Mouse (Mus musculus) limb, embryonic 14.5 days (tissue): ENCODE results near the gene Xpo5. TPM values are rescaled to one million over a fixed set of nuclear protein-coding genes. Genes with fewer than 3 reads are reported as not detected.

Source experiments
- ATAC-seq: fragments of 200-750 bp; cut with Nextera tagmentation; 2 replicates; pipeline ENCODE4 v1.8.0; 2017; ENCODE audit warnings: low read depth, moderate number of reproducible peaks, moderate TSS enrichment; ENCODE audit not compliant: low FRiP score
- DNase-seq: peaks from one replicate; pipeline ENCODE4 v3.0.0-alpha.2; 2015; ENCODE audit warnings: low spot score
- H3K27ac ChIP-seq: fragments of 300-500 bp; sonication (generic); replicated peaks from 2 replicates; pipeline ENCODE4 v1.5.1; 2014; ENCODE audit warnings: low read depth, mild to moderate bottlenecking, low read length, moderate library complexity, mixed read lengths
- H3K27me3 ChIP-seq: fragments of 300-500 bp; sonication (generic); 2 replicates; pipeline ENCODE4 v1.6.1; 2014; ENCODE audit warnings: low read length, mixed read lengths; ENCODE audit not compliant: control insufficient read depth, insufficient read depth
- H3K36me3 ChIP-seq: fragments of 300-500 bp; sonication (generic); 2 replicates; pipeline ENCODE4 v1.6.1; 2014; ENCODE audit warnings: mild to moderate bottlenecking, low read length, moderate library complexity, mixed read lengths; ENCODE audit not compliant: control insufficient read depth, insufficient read depth
- H3K4me1 ChIP-seq: fragments of 300-500 bp; sonication (generic); 2 replicates; pipeline ENCODE4 v1.6.1; 2014; ENCODE audit warnings: antibody characterized with exemption, low read length, mixed read lengths; ENCODE audit not compliant: control insufficient read depth, insufficient read depth
- H3K4me2 ChIP-seq: fragments of 300-500 bp; sonication (generic); replicated peaks from 2 replicates; pipeline ENCODE4 v1.6.1; 2014; ENCODE audit warnings: low read depth, mild to moderate bottlenecking, low read length, moderate library complexity; ENCODE audit not compliant: severe bottlenecking
- H3K4me3 ChIP-seq: fragments of 300-500 bp; sonication (generic); replicated peaks from 2 replicates; pipeline ENCODE4 v1.5.1; 2014; ENCODE audit warnings: low read length
- H3K9ac ChIP-seq: fragments of 300-500 bp; sonication (generic); 2 replicates; pipeline ENCODE4 v1.6.1; 2014; ENCODE audit warnings: mild to moderate bottlenecking, low read depth, low read length, moderate library complexity; ENCODE audit not compliant: severe bottlenecking
- H3K9me3 ChIP-seq: fragments of 300-500 bp; sonication (generic); 2 replicates; pipeline ENCODE4 v1.6.1; 2016; ENCODE audit warnings: low read length; ENCODE audit not compliant: control insufficient read depth
- POLR2A ChIP-seq: fragments of 200-500 bp; IDR thresholded peaks from 2 replicates; pipeline ENCODE4 v1.8.0; 2012; ENCODE audit warnings: inconsistent platforms, mild to moderate bottlenecking, moderate library complexity, borderline replicate concordance; ENCODE audit not compliant: insufficient read depth, insufficient read length; ENCODE audit errors: extremely low read depth
- WGBS: fragments of 180-500 bp; shearing (Covaris S2); extraction: QIAGEN DNeasy Blood & Tissue Kit; methylation state at CpG from one replicate; pipeline ENCODE4 v1.1.7; 2014; 5-methylcytosine and 5-hydroxymethylcytosine counted together
- polyA plus RNA-seq, 2 experiments: library from polyadenylated mRNA; depleted of rRNA in 1 of 2; stranded (reverse) in 1 of 2; unstranded in 1 of 2; fragments of >200 nt; fragmentation: Nextera tagmentation in 1 of 2; extraction: Ambion mirVana in 1 of 2; gene quantifications; 2 replicates each; pipeline versions ENCODE4 v1.2.1 to v1.2.3; 2012 to 2014

Gene Xpo5
- polyA plus RNA-seq, 2 experiments, result 45.0 to 49.7 TPM

DNA sequence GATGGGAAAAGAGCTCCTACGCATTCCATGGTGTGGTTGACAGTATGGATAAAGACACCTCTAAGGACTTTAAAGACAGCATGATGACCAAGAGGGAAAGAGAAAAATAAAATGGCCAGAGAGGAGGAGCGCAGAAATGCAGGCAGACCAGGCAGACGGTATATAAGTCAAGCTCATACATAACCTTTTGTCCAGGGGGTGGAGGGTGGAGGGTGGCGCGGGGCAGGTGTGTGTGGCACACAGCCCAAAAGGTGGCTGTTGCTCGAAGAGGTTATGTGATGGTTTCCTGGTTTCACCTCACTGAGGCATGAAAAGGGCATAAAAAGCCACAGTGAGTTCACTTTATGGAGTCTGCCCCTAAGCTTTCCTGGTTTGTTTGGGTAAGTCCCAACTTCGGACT is 40.0 kb upstream of the Xpo5 start:
- Histone ChIP-seq H3K9me3 (no peaks in the 10 kb centered on the region), H3K36me3 (peaks cover 39% of the 10 kb centered on the region), H3K27me3 (no peaks in the 10 kb centered on the region), H3K4me1 (peaks cover 16% of the 10 kb centered on the region), H3K27ac (no peak overlapping the region), H3K4me3 (no peak overlapping the region), H3K9ac (no peak overlapping the region), H3K4me2 (no peak overlapping the region)
- no peak for TF ChIP-seq POLR2A
- ATAC-seq, result no peak
- no peak for DNase-seq
- 93% methylated on average over 7 of the region's 7 CpGs for WGBS

GRCm38 (mm10) chr17:46162951-46163421 is 39.6 kb upstream of the Xpo5 start:
- H3K27ac ChIP-seq, result no peak overlapping the region
- H3K36me3 ChIP-seq, result peaks cover 43% of the 10 kb centered on the region
- no peak for ATAC-seq
- 87% methylated on average over 9 of the region's 9 CpGs for WGBS
- peaks cover 16% of the 10 kb centered on the region for H3K4me1 ChIP-seq
- no peaks in the 10 kb centered on the region for H3K9me3 ChIP-seq
- no peak overlapping the region for H3K4me3 ChIP-seq
- DNase-seq, result no peak
- no peak overlapping the region for H3K4me2 ChIP-seq
- TF ChIP-seq POLR2A, result no peak
- H3K9ac ChIP-seq, result no peak overlapping the region
- H3K27me3 ChIP-seq, result no peaks in the 10 kb centered on the region

DNA sequence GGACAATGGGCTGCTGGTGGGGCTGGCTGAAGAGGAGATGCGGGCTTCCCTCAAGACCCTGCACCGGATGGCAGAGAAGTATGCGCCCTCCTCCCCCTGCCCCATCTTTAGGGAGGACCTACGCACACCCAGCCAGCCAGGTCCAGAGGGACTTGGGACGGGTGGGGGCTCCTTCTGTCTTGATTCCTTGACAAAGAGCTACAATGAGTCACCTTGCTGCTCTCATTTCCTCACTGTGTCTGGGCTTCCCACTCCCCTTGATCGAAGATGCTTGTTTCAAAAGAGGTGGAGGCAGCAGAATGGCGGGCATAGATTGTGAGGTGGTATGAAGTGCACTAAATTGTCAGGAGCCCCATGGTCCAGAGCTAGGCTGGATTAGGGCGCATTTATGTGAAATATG is 38.3 kb upstream of the Xpo5 start:
- Histone ChIP-seq H3K4me2 (no peak overlapping the region), H3K27ac (no peak overlapping the region), H3K9ac (no peak overlapping the region), H3K4me3 (no peak overlapping the region), H3K9me3 (no peaks in the 10 kb centered on the region), H3K27me3 (no peaks in the 10 kb centered on the region), H3K36me3 (peaks cover 55% of the 10 kb centered on the region), H3K4me1 (peaks cover 16% of the 10 kb centered on the region)
- DNase-seq (no peak), ATAC-seq (no peak)
- no peak for TF ChIP-seq POLR2A
- WGBS, result 95% methylated on average over 8 of the region's 8 CpGs

DNA sequence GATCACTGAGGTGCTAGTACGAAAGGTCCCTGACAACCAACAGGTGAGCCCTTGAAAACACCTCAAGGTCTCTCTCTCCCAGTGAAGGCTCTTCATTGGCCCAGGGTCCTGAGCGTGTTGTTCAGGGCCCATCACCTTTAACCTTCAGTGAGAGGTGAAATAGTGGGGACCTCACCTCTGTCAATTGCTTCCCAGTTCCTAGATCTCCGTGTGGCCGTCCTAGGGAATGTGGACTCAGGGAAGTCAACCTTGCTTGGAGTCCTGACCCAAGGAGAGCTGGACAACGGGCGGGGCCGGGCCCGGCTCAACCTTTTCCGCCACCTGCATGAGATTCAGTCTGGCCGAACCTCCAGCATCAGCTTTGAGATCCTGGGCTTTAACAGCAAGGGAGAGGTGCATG is 37.8 kb upstream of the Xpo5 start:
- no peaks in the 10 kb centered on the region for H3K27me3 ChIP-seq
- H3K4me2 ChIP-seq, result no peak overlapping the region
- TF ChIP-seq POLR2A, result no peak
- H3K36me3 ChIP-seq, result peaks cover 60% of the 10 kb centered on the region
- DNase-seq (no peak), ATAC-seq (no peak)
- no peak overlapping the region for H3K27ac ChIP-seq
- no peaks in the 10 kb centered on the region for H3K9me3 ChIP-seq
- H3K9ac ChIP-seq, result no peak overlapping the region
- WGBS, result 95% methylated on average over 10 of the region's 10 CpGs
- H3K4me1 ChIP-seq, result peaks cover 16% of the 10 kb centered on the region
- H3K4me3 ChIP-seq, result no peak overlapping the region

GRCm38 (mm10) chr17:46165460-46165859 is 37.1 kb upstream of the Xpo5 start:
- Histone ChIP-seq H3K9me3 (no peaks in the 10 kb centered on the region), H3K9ac (no peak overlapping the region), H3K4me1 (peaks cover 16% of the 10 kb centered on the region), H3K4me3 (no peak overlapping the region), H3K27me3 (no peaks in the 10 kb centered on the region), H3K4me2 (no peak overlapping the region), H3K36me3 (peaks cover 65% of the 10 kb centered on the region), H3K27ac (no peak overlapping the region)
- 94% methylated on average over 12 of the region's 12 CpGs for WGBS
- DNase-seq (no peak), ATAC-seq (no peak)
- TF ChIP-seq POLR2A, result no peak

- no peaks in the 10 kb centered on the region for H3K27me3 ChIP-seq
- no peak for TF ChIP-seq POLR2A
- no peaks in the 10 kb centered on the region for H3K9me3 ChIP-seq
- H3K9ac ChIP-seq, result no peak overlapping the region
- no peak overlapping the region for H3K27ac ChIP-seq
- no peak overlapping the region for H3K4me3 ChIP-seq
- H3K36me3 ChIP-seq, result peaks cover 72% of the 10 kb centered on the region
- 88% methylated on average over 5 of the region's 5 CpGs for WGBS
- DNase-seq (no peak), ATAC-seq (no peak)
- H3K4me1 ChIP-seq, result peaks cover 16% of the 10 kb centered on the region
- no peak overlapping the region for H3K4me2 ChIP-seq
Observed at GRCm38 (mm10) chr17:46166270-46166669, 36.3 kb upstream of the Xpo5 start.
